Mouse (Mus musculus) lung, adult 2 months (tissue): Measurements from ENCODE around the gene Stim2.

ENCODE experiments used
- CTCF ChIP-seq: fragments of 200-500 bp; IDR thresholded peaks from 2 replicates; pipeline ENCODE4 v1.5.1; 2011; ENCODE audit warnings: mild to moderate bottlenecking, low read length, control low read depth; ENCODE audit not compliant: insufficient read depth
- POLR2A ChIP-seq: fragments of 200-500 bp; IDR thresholded peaks from 2 replicates; pipeline ENCODE4 v1.6.1; 2011; ENCODE audit warnings: low read depth, mild to moderate bottlenecking, control low read depth, low read length, borderline replicate concordance; ENCODE audit errors: extremely low read depth

DNA sequence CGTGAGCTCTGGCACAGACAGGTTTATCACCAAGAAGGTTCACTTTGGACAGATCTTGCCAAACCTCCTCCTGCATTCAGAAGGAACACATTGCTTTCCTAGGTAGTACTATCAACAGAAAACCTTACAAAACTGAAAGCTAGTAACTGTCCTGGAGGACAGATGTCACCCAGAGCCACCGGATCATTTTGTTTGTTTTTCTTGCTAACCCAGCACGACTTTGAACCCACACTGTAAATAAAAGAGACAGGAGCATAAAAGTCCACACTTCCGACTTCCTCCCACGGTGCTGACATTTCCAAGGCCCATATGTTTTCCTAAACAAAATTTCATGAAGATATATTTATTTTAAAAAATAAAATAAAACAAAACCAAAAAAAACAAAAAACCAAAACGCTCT is 41.0 kb upstream of the Stim2 start:
- TF ChIP-seq POLR2A (no peak), CTCF (no peak)
